Mouse (Mus musculus) MEL-GATA-1-ER (cell line): Measurements from ENCODE around the gene Cdyl.

Experiments used
- DNase-seq: peaks from one replicate; pipeline ENCODE4 v3.0.0-alpha.2; 2012; ENCODE audit warnings: low read depth; ENCODE audit errors: extremely low read depth

Gene Cdyl

GRCm38 (mm10) chr13:35832676-35833075 is 173.0 kb downstream of the Cdyl start:
- no peak for DNase-seq

GRCm38 (mm10) chr13:35833941-35834340 is 174.3 kb downstream of the Cdyl start:
- no peak for DNase-seq

- peak; percentile 66 for DNase-seq
Observed at GRCm38 (mm10) chr13:35835669-35836068, 176.0 kb downstream of the Cdyl start.

- peak; percentile 37 for DNase-seq
Observed at GRCm38 (mm10) chr13:35836501-35836900, 176.9 kb downstream of the Cdyl start.

- DNase-seq, result no peak
Observed at GRCm38 (mm10) chr13:35840102-35840501, 180.5 kb downstream of the Cdyl start.

GRCm38 (mm10) chr13:35843383-35843782 is 183.8 kb downstream of the Cdyl start:
- DNase-seq, result no peak

- DNase-seq, result no peak
Observed at GRCm38 (mm10) chr13:35845306-35845705, 185.7 kb downstream of the Cdyl start.

GRCm38 (mm10) chr13:35848694-35849093 is 189.1 kb downstream of the Cdyl start:
- DNase-seq, result no peak

GRCm38 (mm10) chr13:35851581-35851980 is 191.9 kb downstream of the Cdyl start:
- no peak for DNase-seq

- DNase-seq, result no peak
Observed at GRCm38 (mm10) chr13:35852851-35853575, 193.4 kb downstream of the Cdyl start.

- DNase-seq, result no peak
Observed at GRCm38 (mm10) chr13:35857486-35857885, 197.9 kb downstream of the Cdyl start.

- DNase-seq, result no peak
Observed at GRCm38 (mm10) chr13:35860916-35861315, 201.3 kb downstream of the Cdyl start.

GRCm38 (mm10) chr13:35870659-35871058 is 211.0 kb downstream of the Cdyl start:
- no peak for DNase-seq

- peak; percentile 7 for DNase-seq
Observed at GRCm38 (mm10) chr13:35871107-35871506, 211.5 kb downstream of the Cdyl start.

GRCm38 (mm10) chr13:35875396-35875795 is 215.8 kb downstream of the Cdyl start:
- DNase-seq, result no peak

GRCm38 (mm10) chr13:35878282-35878681 is 218.6 kb downstream of the Cdyl start:
- DNase-seq, result no peak

GRCm38 (mm10) chr13:35879068-35879467 is 219.4 kb downstream of the Cdyl start:
- no peak for DNase-seq

- DNase-seq, result no peak
Observed at GRCm38 (mm10) chr13:35879519-35879918, 219.9 kb downstream of the Cdyl start.

- no peak for DNase-seq
Observed at GRCm38 (mm10) chr13:35880555-35881046, 221.0 kb downstream of the Cdyl start.

- DNase-seq, result no peak
Observed at GRCm38 (mm10) chr13:35886121-35886725, 226.6 kb downstream of the Cdyl start.

GRCm38 (mm10) chr13:35892866-35893265 is 233.2 kb downstream of the Cdyl start:
- DNase-seq, result no peak

- no peak for DNase-seq
Observed at GRCm38 (mm10) chr13:35905378-35905777, 245.7 kb downstream of the Cdyl start.
